Mouse (Mus musculus): ENCODE data around the gene Iffo1.

- TF ChIP-seq CTCF (IDR thresholded peaks at IDR 0.05; ENCODE audit: extremely low read depth, insufficient read depth, low read length) (no peak), POLR2A (IDR thresholded peaks at IDR 0.05; ENCODE audit: extremely low read depth, insufficient read depth, low read length) (no peak)
Measured at GRCm38 (mm10) chr6:125153018-125153389, 8.0 kb downstream of the Iffo1 start.
